Mouse (Mus musculus): Measurements from ENCODE around the gene Gm21680.
"Not testable (repeated sequence)": the region's sequence is repeated elsewhere in the genome, so short reads cannot be mapped to it uniquely, and the experiment has no call there.

Gm21680 gene

DNA sequence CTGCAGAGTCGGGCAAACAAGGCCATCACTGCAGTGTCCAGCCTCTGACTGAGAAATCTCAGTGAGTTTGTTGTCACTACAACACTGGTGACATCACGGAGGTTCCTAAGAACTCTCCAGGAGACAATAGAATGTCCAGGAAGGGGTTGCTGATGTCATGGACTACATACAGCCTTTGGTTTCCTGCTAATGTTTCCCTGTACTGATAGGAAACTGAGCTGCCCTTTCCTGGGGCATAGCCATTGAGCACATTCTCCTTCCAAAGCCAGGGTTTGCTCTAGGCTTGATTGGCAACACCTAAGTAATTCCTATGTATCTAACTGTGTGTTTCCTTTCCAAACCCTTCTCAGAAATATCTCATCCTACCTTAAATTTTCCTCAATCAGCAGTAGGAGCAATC, at the start of gene Gm21680:
TSS of gene Gm21680 (minus strand) at position 101 of the 400 bp plus-strand sequence.
- DNase-seq (ENCODE audit: low spot score) = not testable (repeated sequence)

DNA sequence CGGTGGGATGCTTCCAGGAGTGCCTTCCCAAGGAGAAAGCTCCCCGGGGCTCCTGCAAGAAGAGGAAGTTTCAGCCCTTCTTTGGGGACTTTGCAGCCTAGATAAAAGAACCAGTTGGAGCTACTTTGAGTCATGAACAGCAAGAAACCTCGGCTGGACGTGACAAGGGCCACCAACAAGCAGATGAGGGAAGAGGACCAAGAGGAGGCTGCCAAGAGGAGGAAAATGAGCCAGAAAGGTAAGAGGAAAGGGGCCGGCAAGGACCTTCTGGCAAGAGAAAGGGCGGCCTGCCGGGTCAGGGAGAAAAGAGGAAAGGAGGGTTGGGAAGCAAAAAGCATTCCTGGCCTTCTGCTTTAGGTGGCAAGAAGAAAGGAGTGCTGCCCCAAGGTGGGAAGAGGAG, 35.2 kb upstream of the Gm21680 start:
- DNase-seq (ENCODE audit: low spot score) = not testable (repeated sequence)

DNA sequence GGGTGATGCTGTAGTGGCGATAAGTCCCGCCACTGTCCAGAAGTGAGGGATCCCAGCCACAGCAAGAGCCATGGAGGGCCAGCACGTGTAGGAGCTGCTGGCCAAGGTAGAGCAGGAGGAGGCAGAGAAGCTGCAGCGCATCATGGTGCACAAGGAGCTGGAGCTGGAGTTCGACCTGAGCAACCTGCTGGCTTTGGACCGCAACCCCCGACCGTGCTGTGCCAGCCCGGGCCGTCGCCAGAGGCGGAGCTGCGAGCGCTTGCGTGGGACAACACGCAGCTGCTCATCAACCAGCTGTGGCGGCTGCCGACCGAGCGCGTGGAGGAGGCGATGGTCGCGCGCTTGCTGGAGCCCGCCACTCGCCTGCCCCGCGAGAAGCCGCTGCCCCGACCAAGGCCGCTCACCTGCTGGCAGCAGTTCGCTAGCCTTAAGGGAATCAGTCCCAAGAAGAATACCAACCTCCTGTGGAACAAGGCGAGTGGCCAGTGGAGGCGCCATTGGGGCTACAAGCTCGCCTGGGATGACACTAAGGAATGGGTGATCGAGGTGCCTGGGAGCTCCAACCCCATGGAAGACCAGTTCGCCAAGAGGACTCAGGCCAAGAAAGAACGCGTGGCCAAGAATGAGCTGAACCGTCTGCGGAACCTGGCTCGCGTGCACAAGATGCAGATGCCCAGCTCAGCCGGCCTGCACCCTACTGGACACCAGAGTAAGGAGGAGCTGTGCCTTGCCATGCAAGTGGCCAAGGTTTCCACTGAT, 34.7 kb upstream of the Gm21680 start:
- not testable (repeated sequence) for DNase-seq (ENCODE audit: low spot score)

DNA sequence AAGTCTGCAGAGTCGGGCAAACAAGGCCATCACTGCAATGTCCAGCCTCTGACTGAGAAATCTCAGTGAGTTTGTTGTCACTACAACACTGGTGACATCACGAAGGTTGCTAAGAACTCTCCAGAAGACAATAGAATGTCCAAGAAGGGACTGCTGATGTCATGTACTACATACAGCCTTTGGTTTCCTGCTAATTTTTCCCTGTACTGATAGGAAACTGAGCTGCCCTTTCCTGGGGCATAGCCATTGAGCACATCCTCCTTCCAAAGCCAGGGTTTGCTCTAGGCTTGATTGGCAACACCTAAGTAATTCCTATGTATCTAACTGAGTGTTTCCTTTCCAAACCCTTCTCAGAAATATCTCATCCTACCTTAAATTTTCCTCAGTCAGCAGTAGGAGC, 32.2 kb upstream of the Gm21680 start, which contains the start of gene Gm1979:
TSS of gene Gm1979 (minus strand) at position 101 of the 400 bp plus-strand sequence.
- not testable (repeated sequence) for DNase-seq (ENCODE audit: low spot score)

DNA sequence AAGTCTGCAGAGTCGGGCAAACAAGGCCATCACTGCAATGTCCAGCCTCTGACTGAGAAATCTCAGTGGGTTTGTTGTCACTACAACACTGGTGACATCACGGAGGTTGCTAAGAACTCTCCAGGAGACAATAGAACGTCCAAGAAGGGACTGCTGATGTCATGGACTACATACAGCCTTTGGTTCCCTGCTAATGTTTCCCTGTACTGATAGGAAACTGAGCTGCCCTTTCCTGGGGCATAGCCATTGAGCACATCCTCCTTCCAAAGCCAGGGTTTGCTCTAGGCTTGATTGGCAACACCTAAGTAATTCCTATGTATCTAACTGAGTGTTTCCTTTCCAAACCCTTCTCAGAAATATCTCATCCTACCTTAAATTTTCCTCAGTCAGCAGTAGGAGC, 16.1 kb upstream of the Gm21680 start, which contains the start of gene Gm21698:
TSS of gene Gm21698 (minus strand) at position 101 of the 400 bp plus-strand sequence.
- DNase-seq (ENCODE audit: low spot score) = not testable (repeated sequence)

DNA sequence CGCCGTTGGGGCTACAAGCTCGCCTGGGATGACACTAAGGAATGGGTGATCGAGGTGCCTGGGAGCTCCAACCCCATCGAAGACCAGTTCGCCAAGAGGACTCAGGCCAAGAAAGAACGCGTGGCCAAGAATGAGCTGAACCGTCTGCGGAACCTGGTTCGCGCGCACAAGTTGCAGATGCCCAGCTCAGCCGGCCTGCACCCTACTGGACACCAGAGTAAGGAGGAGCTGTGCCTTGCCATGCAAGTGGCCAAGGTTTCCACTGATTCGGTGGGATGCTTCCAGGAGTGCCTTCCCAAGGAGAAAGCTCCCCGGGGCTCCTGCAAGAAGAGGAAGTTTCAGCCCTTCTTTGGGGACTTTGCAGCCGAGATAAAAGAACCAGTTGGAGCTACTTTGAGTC, 15.4 kb downstream of the Gm21680 start:
- DNase-seq (ENCODE audit: low spot score) = not testable (repeated sequence)

DNA sequence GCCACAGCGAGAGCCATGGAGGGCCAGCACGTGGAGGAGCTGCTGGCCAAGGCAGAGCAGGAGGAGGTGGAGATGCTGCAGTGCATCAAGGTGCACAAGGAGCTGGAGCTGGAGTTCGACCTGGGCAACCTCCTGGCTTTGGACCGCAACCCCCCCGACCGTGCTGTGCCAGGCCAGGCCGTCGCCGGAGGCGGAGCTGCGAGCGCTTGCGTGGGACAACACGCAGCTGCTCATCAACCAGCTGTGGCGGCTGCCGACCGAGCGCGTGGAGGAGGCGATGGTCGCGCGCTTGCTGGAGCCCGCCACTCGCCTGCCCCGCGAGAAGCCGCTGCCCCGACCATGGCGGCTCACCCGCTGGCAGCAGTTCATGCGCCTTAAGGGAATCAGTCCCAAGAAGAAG, 15.9 kb downstream of the Gm21680 start:
- not testable (repeated sequence) for DNase-seq (ENCODE audit: low spot score)

DNA sequence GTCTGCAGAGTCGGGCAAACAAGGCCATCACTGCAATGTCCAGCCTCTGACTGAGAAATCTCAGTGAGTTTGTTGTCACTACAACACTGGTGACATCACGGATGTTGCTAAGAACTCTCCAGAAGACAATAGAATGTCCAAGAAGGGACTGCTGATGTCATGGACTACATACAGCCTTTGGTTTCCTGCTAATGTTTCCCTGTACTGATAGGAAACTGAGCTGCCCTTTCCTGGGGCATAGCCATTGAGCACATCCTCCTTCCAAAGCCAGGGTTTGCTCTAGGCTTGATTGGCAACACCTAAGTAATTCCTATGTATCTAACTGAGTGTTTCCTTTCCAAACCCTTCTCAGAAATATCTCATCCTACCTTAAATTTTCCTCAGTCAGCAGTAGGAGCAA, 18.1 kb downstream of the Gm21680 start, which contains the start of gene Gm21671:
TSS of gene Gm21671 (minus strand) at position 101 of the 400 bp plus-strand sequence.
- not testable (repeated sequence) for DNase-seq (ENCODE audit: low spot score)

DNA sequence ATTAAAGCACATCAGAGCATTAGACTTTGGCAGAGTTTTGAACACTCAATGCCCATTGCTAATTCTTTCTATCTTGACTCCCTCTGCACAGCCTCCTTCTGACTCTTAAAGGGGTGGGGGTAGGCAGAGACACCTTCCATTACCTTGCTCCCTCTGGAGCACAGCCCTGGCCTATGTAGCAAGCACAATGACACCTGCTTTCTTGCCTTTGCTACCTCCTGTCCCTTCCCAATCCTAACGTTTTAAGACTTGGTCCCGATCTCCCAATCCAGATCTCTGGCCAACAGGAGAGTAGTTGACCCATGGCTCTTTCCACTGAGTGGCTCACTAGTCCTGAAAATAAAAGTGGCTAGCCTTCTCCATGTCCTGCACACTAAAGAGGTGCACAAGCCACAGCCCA, 27.1 kb downstream of the Gm21680 start:
- not testable (repeated sequence) for DNase-seq (ENCODE audit: low spot score)

DNA sequence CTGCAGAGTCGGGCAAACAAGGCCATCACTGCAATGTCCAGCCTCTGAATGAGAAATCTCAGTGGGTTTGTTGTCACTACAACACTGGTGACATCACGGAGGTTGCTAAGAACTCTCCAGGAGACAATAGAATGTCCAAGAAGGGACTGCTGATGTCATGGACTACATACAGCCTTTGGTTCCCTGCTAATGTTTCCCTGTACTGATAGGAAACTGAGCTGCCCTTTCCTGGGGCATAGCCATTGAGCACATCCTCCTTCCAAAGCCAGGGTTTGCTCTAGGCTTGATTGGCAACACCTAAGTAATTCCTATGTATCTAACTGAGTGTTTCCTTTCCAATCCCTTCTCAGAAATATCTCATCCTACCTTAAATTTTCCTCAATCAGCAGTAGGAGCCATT, 30.2 kb downstream of the Gm21680 start, which contains the start of gene Gm21663:
TSS of gene Gm21663 (minus strand) at position 101 of the 400 bp plus-strand sequence.
- not testable (repeated sequence) for DNase-seq (ENCODE audit: low spot score)
